Mouse (Mus musculus) E14TG2a.4 (cell line): Measurements from ENCODE around the gene B4galt3.
"Not testable (repeated sequence)": the region's sequence is repeated elsewhere in the genome, so short reads cannot be mapped to it uniquely, and the experiment has no call there.

Experiments used
- H3K27me3 ChIP-seq: 2 replicates; pipeline ENCODE4 v1.6.1; 2014; ENCODE audit warnings: low read length, control low read depth; ENCODE audit not compliant: insufficient read depth
- H3K36me3 ChIP-seq: 2 replicates; pipeline ENCODE4 v1.6.1; 2014; ENCODE audit warnings: low read length, control low read depth; ENCODE audit not compliant: insufficient read depth
- H3K4me1 ChIP-seq: replicated peaks from 2 replicates; pipeline ENCODE4 v1.6.1; 2014; ENCODE audit warnings: low read depth, low read length, control low read depth
- H3K4me3 ChIP-seq: replicated peaks from 2 replicates; pipeline ENCODE4 v1.5.1; 2014; ENCODE audit warnings: mild to moderate bottlenecking, low read length
- H3K9me3 ChIP-seq: 2 replicates; pipeline ENCODE4 v1.6.1; 2014; ENCODE audit warnings: low read length, control low read depth
- CTCF ChIP-seq: conservative IDR thresholded peaks from 2 replicates; pipeline ENCODE4 v1.5.1; 2014; ENCODE audit warnings: low read length
- NANOG ChIP-seq: IDR thresholded peaks from 2 replicates; pipeline ENCODE4 v1.6.1; 2014; ENCODE audit warnings: borderline replicate concordance, low read length, mixed read lengths
- POU5F1 ChIP-seq: IDR thresholded peaks from 2 replicates; pipeline ENCODE4 v1.6.1; 2014; ENCODE audit warnings: low read length, borderline replicate concordance

Gene B4galt3

DNA sequence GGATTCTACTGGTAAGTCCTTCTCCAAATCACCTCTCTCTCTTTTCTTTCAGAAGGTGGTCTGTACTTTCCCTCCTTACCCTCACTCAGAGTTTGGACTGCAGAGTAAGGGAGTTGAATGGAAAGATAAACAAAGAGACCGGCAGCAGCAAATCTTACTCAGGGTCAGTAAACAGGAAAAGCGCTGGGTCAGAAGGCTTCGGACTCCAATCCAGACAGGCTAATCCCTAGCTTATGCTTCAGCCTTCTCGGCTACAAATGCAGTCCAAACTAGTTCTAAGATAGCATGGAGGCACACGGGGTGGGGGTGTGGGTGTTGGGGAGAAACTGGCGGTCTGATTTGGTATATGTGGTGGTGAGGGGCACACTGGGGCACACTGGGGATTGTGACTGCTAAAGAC, 32.7 kb upstream of the B4galt3 start:
- TF ChIP-seq POU5F1 (no peak), CTCF (no peak), NANOG (no peak)
- H3K4me1 ChIP-seq: peaks cover 63% of the 10 kb centered on the region
- H3K4me3 ChIP-seq: no peak overlapping the region
- no peaks in the 10 kb centered on the region for H3K9me3 ChIP-seq
- H3K27me3 ChIP-seq: no peaks in the 10 kb centered on the region
- H3K36me3 ChIP-seq: peaks cover 77% of the 10 kb centered on the region

GRCm38 (mm10) chr1:171238463-171238862, 31.7 kb upstream of the B4galt3 start:
- no peaks in the 10 kb centered on the region for H3K9me3 ChIP-seq
- H3K4me3 ChIP-seq: peak overlapping the region; percentile 37; the same call in 1 of the 2 replicates
- H3K4me1 ChIP-seq: peaks cover 67% of the 10 kb centered on the region
- TF ChIP-seq CTCF: peak; percentile 87
- no peak for TF ChIP-seq POU5F1
- H3K27me3 ChIP-seq: no peaks in the 10 kb centered on the region
- peaks cover 87% of the 10 kb centered on the region for H3K36me3 ChIP-seq

- Histone ChIP-seq H3K4me3 (no peak overlapping the region), H3K36me3 (peaks cover 88% of the 10 kb centered on the region), H3K9me3 (no peaks in the 10 kb centered on the region), H3K4me1 (peaks cover 57% of the 10 kb centered on the region), H3K27me3 (no peaks in the 10 kb centered on the region)
- TF ChIP-seq POU5F1 (no peak), CTCF (no peak), NANOG (no peak)
Measured at GRCm38 (mm10) chr1:171239992-171240744, 30.0 kb upstream of the B4galt3 start.

GRCm38 (mm10) chr1:171240911-171241310, 29.2 kb upstream of the B4galt3 start:
- peaks cover 64% of the 10 kb centered on the region for H3K4me1 ChIP-seq
- no peaks in the 10 kb centered on the region for H3K9me3 ChIP-seq
- H3K4me3 ChIP-seq: no peak overlapping the region
- TF ChIP-seq CTCF: no peak
- no peak for TF ChIP-seq POU5F1
- no peak for TF ChIP-seq NANOG
- peaks cover 85% of the 10 kb centered on the region for H3K36me3 ChIP-seq
- no peaks in the 10 kb centered on the region for H3K27me3 ChIP-seq

- Histone ChIP-seq H3K36me3 (peaks cover 76% of the 10 kb centered on the region), H3K4me1 (peaks cover 64% of the 10 kb centered on the region)
- H3K27me3 ChIP-seq, H3K9me3 ChIP-seq, H3K4me3 ChIP-seq: not testable (repeated sequence)
Measured at GRCm38 (mm10) chr1:171241952-171242351, 28.2 kb upstream of the B4galt3 start.

DNA sequence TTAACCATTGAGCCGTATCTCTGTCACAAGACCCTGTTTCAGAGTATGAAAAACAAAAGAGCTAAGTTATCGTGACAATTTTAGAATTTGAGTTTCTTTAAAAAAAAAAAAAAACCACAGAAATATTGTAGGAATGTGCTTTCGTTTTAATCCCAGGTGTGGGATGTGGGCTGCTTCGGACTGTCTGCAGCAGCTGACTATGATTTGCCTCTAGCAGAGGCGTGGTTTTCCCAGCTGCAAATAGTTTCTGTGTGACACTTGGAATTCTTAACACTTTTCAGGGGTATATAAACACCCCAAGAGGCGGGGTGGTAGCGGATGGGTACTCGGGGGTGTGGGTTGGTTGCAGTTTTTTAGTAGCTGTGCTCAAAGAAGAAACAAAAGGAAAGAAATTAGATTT, 24.8 kb upstream of the B4galt3 start:
- H3K9me3 ChIP-seq: no peaks in the 10 kb centered on the region
- peaks cover 74% of the 10 kb centered on the region for H3K4me1 ChIP-seq
- H3K27me3 ChIP-seq: peaks cover 2% of the 10 kb centered on the region; the same call in 1 of the 2 replicates
- H3K4me3 ChIP-seq: no peak overlapping the region; the same call in 1 of the 2 replicates
- TF ChIP-seq POU5F1 (no peak), NANOG (no peak), CTCF (no peak)
- peaks cover 45% of the 10 kb centered on the region for H3K36me3 ChIP-seq

GRCm38 (mm10) chr1:171246709-171247452, 23.2 kb upstream of the B4galt3 start:
- peaks cover 11% of the 10 kb centered on the region; the same call in 1 of the 2 replicates for H3K27me3 ChIP-seq
- peak; percentile 59 for TF ChIP-seq CTCF
- TF ChIP-seq POU5F1: no peak
- peaks cover 74% of the 10 kb centered on the region for H3K4me1 ChIP-seq
- no peaks in the 10 kb centered on the region for H3K9me3 ChIP-seq
- H3K4me3 ChIP-seq: peak overlapping the region; percentile 91
- H3K36me3 ChIP-seq: peaks cover 30% of the 10 kb centered on the region

- Histone ChIP-seq H3K36me3 (peaks cover 27% of the 10 kb centered on the region), H3K27me3 (peaks cover 11% of the 10 kb centered on the region; the same call in 1 of the 2 replicates), H3K4me3 (peak overlapping the region; percentile 91), H3K9me3 (no peaks in the 10 kb centered on the region), H3K4me1 (peaks cover 75% of the 10 kb centered on the region)
- TF ChIP-seq NANOG (no peak), POU5F1 (no peak), CTCF (no peak)
Measured at GRCm38 (mm10) chr1:171247453-171247841, 22.7 kb upstream of the B4galt3 start.

GRCm38 (mm10) chr1:171247916-171248315, 22.2 kb upstream of the B4galt3 start:
- Histone ChIP-seq H3K4me1 (peaks cover 75% of the 10 kb centered on the region), H3K36me3 (peaks cover 22% of the 10 kb centered on the region), H3K4me3 (peak overlapping the region; percentile 91), H3K27me3 (peaks cover 12% of the 10 kb centered on the region; the same call in 1 of the 2 replicates), H3K9me3 (no peaks in the 10 kb centered on the region)
- TF ChIP-seq NANOG (no peak), POU5F1 (no peak), CTCF (no peak)
